Mouse (Mus musculus) central nervous system, embryonic 18 days (tissue): Measurements from ENCODE around the gene Olfr352. TPM values are rescaled to one million over a fixed set of nuclear protein-coding genes. Genes with fewer than 3 reads are reported as not detected.

Experiments used
- polyA plus RNA-seq: library from polyadenylated mRNA; depleted of rRNA; stranded (reverse); fragments of >200 nt; gene quantifications from 2 replicates; pipeline ENCODE4 v1.2.3, GENCODE M21; 2012; rRNA removed

Gene Olfr352
- not detected in 2 replicates for polyA plus RNA-seq

DNA sequence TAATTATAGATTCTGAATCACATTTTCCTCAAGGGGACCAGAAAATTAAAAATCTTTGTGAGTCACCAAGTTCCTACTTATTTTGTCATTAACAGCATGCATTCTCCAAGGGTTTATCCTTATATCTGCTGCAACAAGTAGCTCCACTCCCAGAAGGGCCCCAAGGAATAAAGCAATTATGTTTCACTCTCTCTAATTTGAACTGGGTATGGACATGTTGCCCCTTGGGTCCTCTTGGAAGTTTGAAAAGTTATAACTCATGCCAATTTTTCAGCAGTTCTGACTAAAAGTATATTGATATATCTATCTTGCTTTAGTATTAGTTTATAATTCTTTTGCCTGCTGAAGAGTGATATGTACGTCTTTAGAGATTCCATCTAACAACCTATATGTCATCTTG, at the start of gene Olfr352:
TSS of gene Olfr352 (plus strand) at position 301 of the 400 bp plus-strand sequence.

DNA sequence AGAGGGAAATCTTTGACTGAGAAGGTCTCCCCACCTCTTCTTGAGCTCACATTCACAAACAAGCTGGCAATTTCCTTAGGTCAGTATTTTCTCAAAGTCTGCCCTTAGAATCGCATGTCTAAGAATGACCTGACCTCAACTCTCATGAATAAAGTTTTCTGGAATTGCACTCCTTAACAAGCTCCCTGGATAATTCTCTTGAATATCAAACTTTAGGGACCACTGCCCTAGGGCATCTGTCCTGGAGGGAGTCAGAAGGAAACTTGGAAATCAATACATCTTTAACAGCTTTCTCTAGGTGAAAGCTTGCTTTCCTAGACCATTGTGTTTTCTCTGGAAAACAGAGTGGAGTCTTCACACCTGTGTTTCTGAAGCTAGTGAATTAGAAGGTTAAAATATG, 22.2 kb upstream of the Olfr352 start, which contains the start of gene Olfr350:
TSS of gene Olfr350 (plus strand) at position 301 of the 400 bp plus-strand sequence.

DNA sequence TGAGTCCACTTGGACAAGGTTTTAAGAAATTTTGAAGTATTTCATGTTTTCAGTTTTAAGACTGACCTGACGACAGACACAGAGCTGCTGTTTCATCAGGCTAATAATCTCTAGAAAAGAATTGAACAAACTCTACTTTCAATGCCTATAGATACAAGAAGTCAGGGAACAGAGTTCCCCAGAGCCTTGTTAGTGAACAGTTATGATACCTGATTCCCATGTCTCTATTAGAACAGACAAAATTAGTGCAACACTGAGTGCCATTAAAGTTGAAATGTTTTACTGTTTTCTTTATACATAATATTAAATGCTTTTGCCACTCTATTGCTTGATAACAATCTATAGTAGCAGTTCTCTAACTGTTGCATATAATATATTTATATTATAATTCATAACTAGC, 5.7 kb upstream of the Olfr352 start, which contains the start of gene Olfr351:
TSS of gene Olfr351 (minus strand) at position 101 of the 400 bp plus-strand sequence.

DNA sequence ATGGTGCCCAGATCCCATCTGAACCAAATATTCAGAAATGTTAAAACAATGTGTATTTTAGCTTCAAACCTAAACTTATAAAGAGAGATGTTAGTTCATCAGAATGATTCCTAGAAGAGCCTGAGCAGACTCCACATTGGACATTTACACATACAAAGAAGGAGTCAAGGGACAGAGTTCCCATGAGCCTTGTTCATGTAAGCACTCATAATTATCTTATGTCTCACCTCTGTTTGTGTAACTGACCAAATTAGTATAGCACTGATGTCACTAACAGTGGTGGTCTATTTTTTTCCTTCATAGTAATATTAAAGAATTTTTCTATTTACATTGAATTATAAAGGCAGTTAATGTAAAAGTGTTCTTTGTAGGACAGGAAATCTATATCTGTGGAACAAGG, 24.6 kb downstream of the Olfr352 start, which contains the start of gene Olfr353:
TSS of gene Olfr353 (minus strand) at position 101 of the 400 bp plus-strand sequence.

DNA sequence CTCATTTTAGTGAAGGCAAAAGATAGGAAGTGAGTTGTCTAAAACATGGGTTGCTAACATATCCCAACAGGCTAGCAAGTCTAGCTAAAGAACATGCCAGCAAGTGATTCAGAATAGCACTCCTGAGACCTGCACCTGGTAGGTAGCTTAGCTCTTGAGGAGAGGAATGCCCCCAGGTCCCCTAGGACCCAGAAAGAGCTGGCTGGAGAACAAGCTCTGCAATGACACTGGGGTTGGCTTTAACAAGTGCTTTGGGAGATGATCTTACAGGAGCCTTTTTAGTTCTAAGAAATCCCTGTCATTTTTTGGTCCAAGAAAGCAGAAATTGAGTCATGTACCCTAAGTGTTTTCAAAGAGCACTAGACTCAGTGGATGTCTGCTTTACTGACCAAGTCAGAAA, 37.1 kb downstream of the Olfr352 start, which contains the start of gene Olfr354:
TSS of gene Olfr354 (plus strand) at position 301 of the 400 bp plus-strand sequence.

Other genes starting within 250 kb of the Olfr352 start
- gene Olfr345, start 228.4 kb upstream of the Olfr352 start, polyA plus RNA-seq: not detected in 2 replicates
- gene Olfr346, start 182.7 kb upstream of the Olfr352 start, polyA plus RNA-seq: not detected in 2 replicates
- not detected in 2 replicates for gene Olfr347, start 136.6 kb upstream of the Olfr352 start, polyA plus RNA-seq
- gene Olfr348, start 84.2 kb upstream of the Olfr352 start, polyA plus RNA-seq: not detected in 2 replicates
- not detected in 2 replicates for gene Olfr50, start 77.9 kb upstream of the Olfr352 start, polyA plus RNA-seq
- not detected in 2 replicates for gene Olfr3, start 51.4 kb upstream of the Olfr352 start, polyA plus RNA-seq
- gene Olfr350, start 22.1 kb upstream of the Olfr352 start, polyA plus RNA-seq: not detected in 2 replicates
- gene Olfr351, start 5.8 kb upstream of the Olfr352 start, polyA plus RNA-seq: not detected in 2 replicates
- not detected in 2 replicates for gene Olfr353, start 24.5 kb downstream of the Olfr352 start, polyA plus RNA-seq
- gene Olfr354, start 37.2 kb downstream of the Olfr352 start, polyA plus RNA-seq: not detected in 2 replicates
- not detected in 2 replicates for gene Olfr355, start 60.4 kb downstream of the Olfr352 start, polyA plus RNA-seq
- not detected in 2 replicates for gene Olfr356, start 68.7 kb downstream of the Olfr352 start, polyA plus RNA-seq
- not detected in 2 replicates for gene Olfr357, start 125.4 kb downstream of the Olfr352 start, polyA plus RNA-seq
- gene Olfr358, start 140.9 kb downstream of the Olfr352 start, polyA plus RNA-seq: not detected in 2 replicates
- not detected in 2 replicates for gene Olfr360, start 197.3 kb downstream of the Olfr352 start, polyA plus RNA-seq
- gene Olfr361, start 220.8 kb downstream of the Olfr352 start, polyA plus RNA-seq: not detected in 2 replicates
- not detected in 2 replicates for gene Olfr362, start 249.4 kb downstream of the Olfr352 start, polyA plus RNA-seq